Mouse (Mus musculus) cerebellum, adult 2 months (tissue): Measurements from ENCODE around the gene Vgf.

ENCODE experiments used
- CTCF ChIP-seq: fragments of 200-500 bp; IDR thresholded peaks from 2 replicates; pipeline ENCODE4 v1.5.1; 2011; ENCODE audit warnings: low read depth, mild to moderate bottlenecking, control low read depth, low read length, moderate library complexity, borderline replicate concordance; ENCODE audit not compliant: insufficient read depth
- POLR2A ChIP-seq: fragments of 200-500 bp; IDR thresholded peaks from 2 replicates; pipeline ENCODE4 v1.6.1; 2011; ENCODE audit warnings: low read length, control low read depth, borderline replicate concordance; ENCODE audit not compliant: insufficient read depth

- TF ChIP-seq POLR2A (no peak), CTCF (no peak)
Observed at GRCm38 (mm10) chr5:136987934-136988271, 38.3 kb upstream of the Vgf start, which contains the start of gene Znhit1.
